Mouse (Mus musculus) adrenal gland, postnatal 10 days (tissue): ENCODE data around the gene Svs5. TPM values are rescaled to one million over a fixed set of nuclear protein-coding genes. Genes with fewer than 3 reads are reported as not detected.

Source experiments
- DNase-seq: peaks from one replicate; pipeline ENCODE4 v3.0.0; 2021; ENCODE audit warnings: mixed read lengths
- microRNA-seq: library from miRNA; unstranded; fragments of <30 nt; microRNA quantifications from one replicate; pipeline ENCODE4 v1.2.0, GENCODE M21; 2021
- total RNA-seq, 2 experiments: library from RNA; stranded (reverse); gene quantifications; 2 replicates each; pipeline ENCODE4 v1.2.3; 2021

Svs5 gene
- total RNA-seq, 2 experiments from 2014 or later, result 0.45 TPM; not detected in 1

GRCm38 (mm10) chr2:164381726-164382125, 49.2 kb downstream of the Svs5 start:
- DNase-seq, result no peak

DNA sequence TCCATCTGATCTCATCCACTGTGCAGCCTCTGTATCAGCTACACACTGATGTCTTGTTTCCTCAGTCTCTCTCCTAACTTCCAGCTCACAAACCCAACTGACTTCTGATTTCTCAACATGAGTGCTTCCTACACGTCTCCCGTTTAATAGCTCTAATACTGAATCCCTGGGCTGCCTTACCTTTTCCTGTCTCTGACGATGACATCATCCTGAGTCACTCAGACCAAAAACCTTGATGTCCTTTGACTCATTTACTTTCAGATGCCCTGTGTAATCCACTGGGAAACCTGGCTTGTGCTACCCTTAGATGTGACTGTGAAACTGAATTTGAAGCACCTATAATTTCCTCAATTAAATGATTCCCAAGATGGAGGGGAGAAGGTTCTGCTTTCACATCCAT, 50.4 kb downstream of the Svs5 start:
- no peak for DNase-seq

Small RNA genes lying within 50 kb of the gene (microRNA-seq; reads per million reads assigned to microRNA genes)
- gene Mir7678, result not detected

Other genes with a start within 250 kb of the Svs5 start
- under 1 TPM; 0.09 to 0.15 TPM for gene Kcns1, start 161.6 kb upstream of the Svs5 start, total RNA-seq
- gene Wfdc5, start 150.0 kb upstream of the Svs5 start, total RNA-seq, result not detected
- gene Wfdc12, start 142.1 kb upstream of the Svs5 start, total RNA-seq, result not detected
- gene Wfdc15a, start 132.6 kb upstream of the Svs5 start, total RNA-seq, result not detected
- not detected for gene Wfdc15b, start 111.1 kb upstream of the Svs5 start, total RNA-seq
- not detected for gene Svs2, start 94.3 kb upstream of the Svs5 start, total RNA-seq
- not detected for gene Svs3b, start 76.1 kb upstream of the Svs5 start, total RNA-seq
- gene Svs4, start 54.3 kb upstream of the Svs5 start, total RNA-seq, result not detected
- gene Svs3a, start 43.5 kb upstream of the Svs5 start, total RNA-seq, result not detected
- not detected for gene Svs6, start 16.0 kb upstream of the Svs5 start, total RNA-seq
- gene Slpi, start 56.4 kb downstream of the Svs5 start, total RNA-seq, result 10 to 100 TPM in 1 of 2 experiments, 1 to 10 TPM in 1; 9.1 to 13.2 TPM
- gene Rbpjl, start 70.4 kb downstream of the Svs5 start, total RNA-seq, result under 1 TPM in 1 of 2 experiments, not detected in 1; 0.15 TPM
- 1 to 10 TPM; 2.3 to 2.7 TPM for gene Matn4, start 72.4 kb downstream of the Svs5 start, total RNA-seq
- 100 to 1,000 TPM; 101 to 246 TPM for gene Sdc4, start 111.1 kb downstream of the Svs5 start, total RNA-seq
- 10 to 100 TPM; 31.7 to 34.5 TPM for gene Sys1, start 124.2 kb downstream of the Svs5 start, total RNA-seq
- gene Gm20458, start 128.2 kb downstream of the Svs5 start, total RNA-seq, result 1 to 10 TPM; 2.5 to 4.8 TPM
- gene Trp53tg5, start 141.0 kb downstream of the Svs5 start, total RNA-seq, result not detected
- 10 to 100 TPM; 13.1 to 20.5 TPM for gene Dbndd2, start 153.4 kb downstream of the Svs5 start, total RNA-seq
- 10 to 100 TPM; 87.4 to 93.0 TPM for gene Pigt, start 164.8 kb downstream of the Svs5 start, total RNA-seq
- 1 to 10 TPM; 1.9 to 2.9 TPM for gene Wfdc2, start 229.7 kb downstream of the Svs5 start, total RNA-seq
- gene Spint3, start 240.7 kb downstream of the Svs5 start, total RNA-seq, result not detected